Mouse (Mus musculus) testis, adult 2 months (tissue): ENCODE measurements around the gene Slc25a21.

ENCODE experiments used
- CTCF ChIP-seq: fragments of 200-500 bp; IDR thresholded peaks from 2 replicates; pipeline ENCODE4 v1.5.1; 2012; ENCODE audit warnings: low read depth, mild to moderate bottlenecking, inconsistent platforms, low read length, moderate library complexity; ENCODE audit not compliant: control insufficient read depth, insufficient read depth, insufficient replicate concordance
- POLR2A ChIP-seq: fragments of 200-500 bp; IDR thresholded peaks from 2 replicates; pipeline ENCODE4 v1.6.1; 2012; ENCODE audit warnings: low read depth, mild to moderate bottlenecking, inconsistent platforms, low read length, moderate library complexity; ENCODE audit not compliant: control insufficient read depth

- no peak for TF ChIP-seq CTCF
- no peak for TF ChIP-seq POLR2A
Observed at GRCm38 (mm10) chr12:56877796-56878195, 319.5 kb downstream of the Slc25a21 start.
